Mouse (Mus musculus) neural tube, embryonic 11.5 days (tissue): ENCODE results near the gene Dop1a. TPM values are rescaled to one million over a fixed set of nuclear protein-coding genes. Genes with fewer than 3 reads are reported as not detected.
A peak's percentile ranks its signal among the peaks of the same experiment; 100 is the strongest.

ENCODE experiments used
- ATAC-seq: fragments of 200-750 bp; cut with Nextera tagmentation; 2 replicates; pipeline ENCODE4 v1.8.0; 2017; ENCODE audit warnings: moderate number of reproducible peaks, mild to moderate bottlenecking, moderate TSS enrichment, moderate library complexity; ENCODE audit not compliant: insufficient read depth, low FRiP score, low TSS enrichment
- DNase-seq: peaks from one replicate; pipeline ENCODE4 v3.0.0-alpha.2; 2015; ENCODE audit warnings: low spot score
- H3K27ac ChIP-seq: fragments of 300-500 bp; sonication (generic); 2 replicates; pipeline ENCODE4 v1.5.1; 2014; ENCODE audit warnings: low read depth, mild to moderate bottlenecking, low read length
- H3K27me3 ChIP-seq: fragments of 300-500 bp; sonication (generic); 2 replicates; pipeline ENCODE4 v1.6.1; 2014; ENCODE audit warnings: mild to moderate bottlenecking, low read length, mixed read lengths; ENCODE audit not compliant: control insufficient read depth, insufficient read depth
- H3K36me3 ChIP-seq: fragments of 300-500 bp; sonication (generic); 2 replicates; pipeline ENCODE4 v1.6.1; 2014; ENCODE audit warnings: mild to moderate bottlenecking, low read length, moderate library complexity, mixed read lengths; ENCODE audit not compliant: control insufficient read depth, insufficient read depth
- H3K4me1 ChIP-seq: fragments of 300-500 bp; sonication (generic); 2 replicates; pipeline ENCODE4 v1.6.1; 2014; ENCODE audit warnings: low read length, mixed read lengths; ENCODE audit not compliant: control insufficient read depth, insufficient read depth
- H3K4me2 ChIP-seq: fragments of 300-500 bp; sonication (generic); 2 replicates; pipeline ENCODE4 v1.6.1; 2014; ENCODE audit warnings: low read depth, mild to moderate bottlenecking, moderate library complexity
- H3K4me3 ChIP-seq: fragments of 300-500 bp; sonication (generic); 2 replicates; pipeline ENCODE4 v1.5.1; 2014; ENCODE audit warnings: low read depth, low read length
- H3K9ac ChIP-seq: fragments of 300-500 bp; sonication (generic); 2 replicates; pipeline ENCODE4 v1.6.1; 2014; ENCODE audit warnings: mild to moderate bottlenecking, low read length
- H3K9me3 ChIP-seq: fragments of 300-500 bp; sonication (generic); 2 replicates; pipeline ENCODE4 v1.6.1; 2016; ENCODE audit warnings: low read length; ENCODE audit not compliant: control insufficient read depth
- WGBS: fragments of 180-500 bp; shearing (Covaris S2); extraction: QIAGEN DNeasy Blood & Tissue Kit; methylation state at CpG from one replicate; pipeline ENCODE4 v1.1.7; 2014; 5-methylcytosine and 5-hydroxymethylcytosine counted together
- polyA plus RNA-seq: library from polyadenylated mRNA; unstranded; fragments of >200 nt; fragmentation: Nextera tagmentation; extraction: Ambion mirVana; gene quantifications from 2 replicates; pipeline ENCODE4 v1.2.1, GENCODE M21; 2014

Gene Dop1a
- polyA plus RNA-seq, 1 experiment from 2014 or later = 16.5 TPM

DNA sequence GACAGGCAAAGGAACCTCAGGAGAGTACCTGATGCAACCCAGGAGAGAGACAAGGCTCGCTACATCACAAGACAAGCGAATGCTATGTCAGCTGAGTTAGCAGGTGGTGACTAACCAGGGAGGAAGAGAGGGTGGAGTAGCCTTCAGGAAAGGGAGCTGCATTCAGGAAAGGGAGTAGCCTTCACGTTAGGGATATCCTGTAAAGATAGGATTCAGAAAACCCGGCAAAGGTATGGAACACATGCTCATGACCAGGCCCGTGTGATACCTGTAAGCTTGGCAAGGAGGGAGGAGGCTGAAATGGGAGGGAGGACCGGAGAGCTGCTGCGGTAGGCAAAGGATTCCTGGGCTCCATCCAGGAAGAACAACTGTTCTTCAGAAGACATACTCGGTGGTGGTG is 19.5 kb upstream of the Dop1a start:
- H3K4me2 ChIP-seq = no peak overlapping the region
- no peak for ATAC-seq
- H3K27ac ChIP-seq = no peak overlapping the region
- no peaks in the 10 kb centered on the region for H3K36me3 ChIP-seq
- peaks cover 4% of the 10 kb centered on the region; the same call in 1 of the 2 replicates for H3K4me1 ChIP-seq
- DNase-seq = no peak
- no peak overlapping the region for H3K9ac ChIP-seq
- WGBS = 91% methylated on average over 8 of the region's 8 CpGs
- H3K4me3 ChIP-seq = no peak overlapping the region
- no peaks in the 10 kb centered on the region for H3K27me3 ChIP-seq
- no peaks in the 10 kb centered on the region for H3K9me3 ChIP-seq

DNA sequence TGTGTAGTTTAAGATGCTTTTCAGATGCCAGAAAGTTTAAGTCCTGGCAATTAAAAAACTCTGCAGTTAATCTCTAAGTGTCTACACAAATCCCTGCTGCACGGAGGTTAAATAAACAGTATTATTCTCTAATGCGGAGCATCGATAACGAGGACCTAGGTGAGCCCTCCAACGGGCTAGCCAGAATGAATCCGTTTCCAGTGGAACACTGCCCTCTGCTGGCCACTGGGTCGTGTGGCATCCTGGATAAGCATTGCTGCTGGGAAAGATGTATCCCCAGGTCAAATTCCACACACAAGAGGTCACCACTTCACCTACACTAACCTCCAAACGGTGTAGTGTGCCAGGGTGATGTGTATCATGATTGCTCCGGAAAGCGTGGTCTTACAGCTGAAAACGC is 17.4 kb upstream of the Dop1a start:
- no peak overlapping the region for H3K27ac ChIP-seq
- no peak overlapping the region for H3K4me2 ChIP-seq
- no peaks in the 10 kb centered on the region; the same call in 1 of the 2 replicates for H3K27me3 ChIP-seq
- ATAC-seq (0 out of 2 replicates have a peak, but pooled peaks have one; percentile 49), DNase-seq (peak; percentile 82)
- no peaks in the 10 kb centered on the region for H3K36me3 ChIP-seq
- H3K4me3 ChIP-seq = no peak overlapping the region
- peaks cover 4% of the 10 kb centered on the region; the same call in 1 of the 2 replicates for H3K4me1 ChIP-seq
- H3K9me3 ChIP-seq = no peaks in the 10 kb centered on the region
- WGBS = 7% methylated on average over 11 of the region's 11 CpGs
- H3K9ac ChIP-seq = no peak overlapping the region

- Histone ChIP-seq H3K27me3 (no peaks in the 10 kb centered on the region; the same call in 1 of the 2 replicates), H3K4me2 (no peak overlapping the region), H3K36me3 (no peaks in the 10 kb centered on the region), H3K4me1 (peaks cover 4% of the 10 kb centered on the region; the same call in 1 of the 2 replicates), H3K27ac (no peak overlapping the region), H3K4me3 (no peak overlapping the region), H3K9me3 (no peaks in the 10 kb centered on the region), H3K9ac (no peak overlapping the region)
- WGBS = 53% methylated on average over 6 of the region's 6 CpGs
- DNase-seq (no peak), ATAC-seq (peak; percentile 62; the same call in 1 of the 2 replicates)
These were observed 15.9 kb upstream of the Dop1a start for GRCm38 (mm10) chr9:86451094-86451493.

DNA sequence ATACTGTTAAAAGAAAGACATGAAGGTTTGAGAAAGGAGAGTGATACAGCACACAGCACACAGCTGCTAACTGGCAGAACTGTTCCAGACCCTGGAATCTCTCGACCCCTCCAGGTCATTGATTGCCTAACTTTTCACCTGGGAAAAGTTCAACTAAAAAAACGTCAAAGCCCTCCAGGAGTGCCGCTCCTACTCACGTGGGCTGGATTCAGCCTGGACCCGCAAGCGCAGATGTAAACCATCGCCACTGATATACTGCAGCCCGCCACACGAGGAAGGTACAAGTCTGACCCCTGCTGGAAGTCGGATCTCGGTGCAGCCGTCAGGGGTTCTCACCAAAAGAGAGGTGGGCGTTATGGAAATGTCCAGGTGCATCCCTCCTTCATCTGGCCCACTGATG is 15.3 kb upstream of the Dop1a start:
- ATAC-seq (peak; percentile 82), DNase-seq (peak; percentile 77)
- H3K27ac ChIP-seq = no peak overlapping the region
- no peak overlapping the region for H3K4me2 ChIP-seq
- no peak overlapping the region for H3K9ac ChIP-seq
- peaks cover 4% of the 10 kb centered on the region; the same call in 1 of the 2 replicates for H3K4me1 ChIP-seq
- H3K9me3 ChIP-seq = no peaks in the 10 kb centered on the region
- no peaks in the 10 kb centered on the region for H3K36me3 ChIP-seq
- no peak overlapping the region for H3K4me3 ChIP-seq
- 2% methylated on average over 13 of the region's 13 CpGs for WGBS
- no peaks in the 10 kb centered on the region; the same call in 1 of the 2 replicates for H3K27me3 ChIP-seq

DNA sequence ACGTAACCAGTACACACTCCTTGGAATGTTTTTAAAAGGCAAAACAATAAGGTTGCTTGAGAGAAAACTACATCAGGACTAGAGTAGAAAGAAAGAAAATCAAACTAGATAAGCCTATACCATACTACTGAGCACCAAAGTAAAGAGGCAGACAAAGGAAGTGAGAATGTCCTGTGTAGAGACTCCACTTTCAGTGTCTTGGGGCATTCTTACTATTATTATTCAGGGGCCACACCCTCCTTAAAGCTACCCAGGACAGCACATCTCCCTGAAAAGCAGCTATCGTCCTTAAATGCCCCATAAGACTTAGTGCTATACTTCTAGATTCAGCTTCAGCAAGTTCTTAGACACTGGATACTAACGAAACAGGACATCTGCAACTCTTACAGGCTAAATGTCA is 13.3 kb upstream of the Dop1a start:
- Histone ChIP-seq H3K27me3 (no peaks in the 10 kb centered on the region; the same call in 1 of the 2 replicates), H3K27ac (no peak overlapping the region), H3K36me3 (no peaks in the 10 kb centered on the region), H3K4me3 (no peak overlapping the region), H3K9ac (no peak overlapping the region), H3K4me1 (peaks cover 4% of the 10 kb centered on the region; the same call in 1 of the 2 replicates), H3K9me3 (no peaks in the 10 kb centered on the region), H3K4me2 (no peak overlapping the region)
- WGBS = 86% methylated on average over 3 of the region's 3 CpGs
- no peak for ATAC-seq
- no peak for DNase-seq

- no peaks in the 10 kb centered on the region for H3K4me1 ChIP-seq
- H3K4me2 ChIP-seq = peak within 1 kb of the TSS; percentile 39
- no peaks in the 10 kb centered on the region for H3K36me3 ChIP-seq
- peak; percentile 91 for DNase-seq
- peak within 1 kb of the TSS; percentile 43 for H3K4me3 ChIP-seq
- WGBS = 3% methylated on average over 70 of the region's 70 CpGs
- H3K9me3 ChIP-seq = no peaks in the 10 kb centered on the region
- H3K27ac ChIP-seq = 0 out of 2 replicates have a peak within 1 kb of the TSS, but pooled peaks have one; percentile 1
- peak; percentile 75 for ATAC-seq
- H3K27me3 ChIP-seq = no peaks in the 10 kb centered on the region
- H3K9ac ChIP-seq = peak within 1 kb of the TSS; percentile 64
These were observed 2.5 kb upstream of the Dop1a start, which contains the start of gene Ube2cbp for GRCm38 (mm10) chr9:86464151-86465105. Gene Ube2cbp, minus strand, starts transcription at chr9:86464950.

DNA sequence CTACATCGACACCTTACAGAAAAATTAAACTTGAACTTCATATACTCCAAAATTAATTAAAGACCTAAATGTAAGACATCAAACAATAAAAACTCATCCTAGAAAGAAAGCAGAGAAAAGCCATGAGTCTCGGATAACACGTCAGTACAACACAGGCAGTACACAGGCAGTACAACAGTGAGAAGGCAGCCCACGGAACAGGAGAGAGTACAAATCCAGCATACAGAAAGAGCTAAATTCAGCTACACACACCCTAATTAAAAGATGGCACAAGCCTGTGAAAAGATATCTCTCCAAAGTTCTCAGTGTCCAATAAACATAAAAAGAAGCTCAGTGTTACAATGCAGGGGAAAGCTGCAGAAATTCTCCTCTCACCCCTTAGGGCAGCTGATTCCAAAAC is 9.0 kb downstream of the Dop1a start:
- ATAC-seq = no peak
- Histone ChIP-seq H3K36me3 (no peaks in the 10 kb centered on the region), H3K4me1 (no peaks in the 10 kb centered on the region), H3K9me3 (no peaks in the 10 kb centered on the region), H3K9ac (no peak overlapping the region), H3K4me3 (no peak overlapping the region), H3K4me2 (no peak overlapping the region), H3K27me3 (no peaks in the 10 kb centered on the region), H3K27ac (no peak overlapping the region)
- 83% methylated on average over 4 of the region's 4 CpGs for WGBS
- no peak for DNase-seq

- Histone ChIP-seq H3K4me3 (no peak overlapping the region), H3K9ac (no peak overlapping the region), H3K9me3 (no peaks in the 10 kb centered on the region), H3K4me1 (no peaks in the 10 kb centered on the region), H3K27me3 (no peaks in the 10 kb centered on the region), H3K4me2 (no peak overlapping the region), H3K36me3 (no peaks in the 10 kb centered on the region), H3K27ac (no peak overlapping the region)
- ATAC-seq (no peak), DNase-seq (no peak)
- WGBS = 84% methylated on average over 5 of the region's 5 CpGs
These were observed 9.8 kb downstream of the Dop1a start for GRCm38 (mm10) chr9:86476763-86477162.
